Mouse (Mus musculus) testis, adult 2 months (tissue): ENCODE measurements around the gene Arhgap33. TPM values are rescaled to one million over a fixed set of nuclear protein-coding genes. Genes with fewer than 3 reads are reported as not detected.
A peak's percentile ranks its signal among the peaks of the same experiment; 100 is the strongest.

Source experiments
- H3K27ac ChIP-seq: fragments of 200-500 bp; 2 replicates; pipeline ENCODE4 v1.5.1; 2012; ENCODE audit warnings: low read depth, low read length; ENCODE audit not compliant: control insufficient read depth, insufficient read depth
- H3K27me3 ChIP-seq: fragments of 200-500 bp; 2 replicates; pipeline ENCODE4 v1.6.1; 2012; ENCODE audit warnings: mild to moderate bottlenecking, low read length, moderate library complexity; ENCODE audit not compliant: control insufficient read depth, insufficient read depth
- H3K36me3 ChIP-seq: fragments of 200-500 bp; 2 replicates; pipeline ENCODE4 v1.6.1; 2012; ENCODE audit warnings: mild to moderate bottlenecking, low read length; ENCODE audit not compliant: control insufficient read depth, insufficient read depth
- H3K4me1 ChIP-seq: fragments of 200-500 bp; 2 replicates; pipeline ENCODE4 v1.6.1; 2012; ENCODE audit warnings: low read length; ENCODE audit not compliant: control insufficient read depth, insufficient read depth
- H3K4me3 ChIP-seq: fragments of 200-500 bp; 2 replicates; pipeline ENCODE4 v1.5.1; 2012; ENCODE audit warnings: low read depth, mild to moderate bottlenecking, low read length, moderate library complexity, mixed read lengths; ENCODE audit not compliant: control insufficient read depth
- CTCF ChIP-seq: fragments of 200-500 bp; IDR thresholded peaks from 2 replicates; pipeline ENCODE4 v1.5.1; 2012; ENCODE audit warnings: low read depth, mild to moderate bottlenecking, inconsistent platforms, low read length, moderate library complexity; ENCODE audit not compliant: control insufficient read depth, insufficient read depth, insufficient replicate concordance
- POLR2A ChIP-seq: fragments of 200-500 bp; IDR thresholded peaks from 2 replicates; pipeline ENCODE4 v1.6.1; 2012; ENCODE audit warnings: low read depth, mild to moderate bottlenecking, inconsistent platforms, low read length, moderate library complexity; ENCODE audit not compliant: control insufficient read depth
- polyA plus RNA-seq: library from polyadenylated mRNA; depleted of rRNA; stranded (reverse); fragments of >200 nt; gene quantifications from 2 replicates; pipeline ENCODE4 v1.2.3, GENCODE M21; 2012; rRNA removed

Arhgap33 gene
- polyA plus RNA-seq, 1 experiment, result 136 TPM

GRCm38 (mm10) chr7:30472411-30472810 lies 62.4 kb downstream of the Arhgap33 start:
- Histone ChIP-seq H3K27ac (no peak overlapping the region), H3K27me3 (no peaks in the 10 kb centered on the region), H3K4me1 (peaks cover 6% of the 10 kb centered on the region), H3K36me3 (no peaks in the 10 kb centered on the region), H3K4me3 (no peak overlapping the region)
- TF ChIP-seq POLR2A, result no peak
- TF ChIP-seq CTCF, result peak; percentile 83; the same call in 1 of the 2 replicates

Other genes starting within 250 kb of the Arhgap33 start
- 4.8 and 6.6 TPM in 2 replicates for gene Clip3, start 243.3 kb downstream of the Arhgap33 start, polyA plus RNA-seq
- gene Alkbh6, start 226.3 kb downstream of the Arhgap33 start, polyA plus RNA-seq, result 36.5 and 38.0 TPM in 2 replicates
- 7.4 and 9.6 TPM in 2 replicates for gene Syne4, start 220.3 kb downstream of the Arhgap33 start, polyA plus RNA-seq
- gene E130208F15Rik, start 213.3 kb downstream of the Arhgap33 start, polyA plus RNA-seq, result 0.18 and 0.28 TPM in 2 replicates
- gene Sdhaf1, start 211.2 kb downstream of the Arhgap33 start, polyA plus RNA-seq, result 6.1 and 6.5 TPM in 2 replicates
- 0.27 and 0.35 TPM in 2 replicates for gene Lrfn3, start 172.3 kb downstream of the Arhgap33 start, polyA plus RNA-seq
- gene Tyrobp, start 121.3 kb downstream of the Arhgap33 start, polyA plus RNA-seq, result 7.0 and 9.1 TPM in 2 replicates
- 0.93 TPM in 1 of 2 replicates, not detected in the other for gene Hcst, start 115.2 kb downstream of the Arhgap33 start, polyA plus RNA-seq
- 0.36 and 0.52 TPM in 2 replicates for gene Nfkbid, start 113.3 kb downstream of the Arhgap33 start, polyA plus RNA-seq
- gene Aplp1, start 89.5 kb downstream of the Arhgap33 start, polyA plus RNA-seq, result 15.1 and 15.6 TPM in 2 replicates
- gene Kirrel2, start 77.4 kb downstream of the Arhgap33 start, polyA plus RNA-seq, result 0.31 TPM in 1 of 2 replicates, not detected in the other
- 0.07 and 0.12 TPM in 2 replicates for gene Nphs1, start 76.7 kb downstream of the Arhgap33 start, polyA plus RNA-seq
- 0.10 TPM in 1 of 2 replicates, not detected in the other for gene Prodh2, start 41.4 kb downstream of the Arhgap33 start, polyA plus RNA-seq
- 74.3 and 82.9 TPM in 2 replicates for gene Hspb6, start 17.1 kb upstream of the Arhgap33 start, polyA plus RNA-seq
- 33.9 and 37.5 TPM in 2 replicates for gene Proser3, start 17.2 kb upstream of the Arhgap33 start, polyA plus RNA-seq
- gene Lin37, start 24.8 kb upstream of the Arhgap33 start, polyA plus RNA-seq, result 39.9 and 47.0 TPM in 2 replicates
- 51.9 and 52.2 TPM in 2 replicates for gene U2af1l4, start 28.2 kb upstream of the Arhgap33 start, polyA plus RNA-seq
- 0.58 and 0.80 TPM in 2 replicates for gene Gm49396, start 28.3 kb upstream of the Arhgap33 start, polyA plus RNA-seq
- gene Psenen, start 28.6 kb upstream of the Arhgap33 start, polyA plus RNA-seq, result 147 and 167 TPM in 2 replicates
- gene Igflr1, start 30.4 kb upstream of the Arhgap33 start, polyA plus RNA-seq, result 0.80 and 1.0 TPM in 2 replicates
- 56.1 and 61.0 TPM in 2 replicates for gene Kmt2b, start 53.7 kb upstream of the Arhgap33 start, polyA plus RNA-seq
- 180 and 203 TPM in 2 replicates for gene Zbtb32, start 63.8 kb upstream of the Arhgap33 start, polyA plus RNA-seq
- 6.5 TPM in 2 replicates for gene Upk1a, start 77.8 kb upstream of the Arhgap33 start, polyA plus RNA-seq
- 51.8 and 74.9 TPM in 2 replicates for gene Cox6b1, start 91.1 kb upstream of the Arhgap33 start, polyA plus RNA-seq
- gene Etv2, start 100.8 kb upstream of the Arhgap33 start, polyA plus RNA-seq, result 7.9 and 8.4 TPM in 2 replicates
- 27.1 and 33.0 TPM in 2 replicates for gene Rbm42, start 115.3 kb upstream of the Arhgap33 start, polyA plus RNA-seq
- 21.1 and 22.4 TPM in 2 replicates for gene Haus5, start 129.9 kb upstream of the Arhgap33 start, polyA plus RNA-seq
- gene Pmis2, start 136.5 kb upstream of the Arhgap33 start, polyA plus RNA-seq, result 142 and 177 TPM in 2 replicates
- gene 2200002J24Rik, start 163.9 kb upstream of the Arhgap33 start, polyA plus RNA-seq, result 88.8 and 103 TPM in 2 replicates
- gene Atp4a, start 177.1 kb upstream of the Arhgap33 start, polyA plus RNA-seq, result 2.7 TPM in 2 replicates
- gene Tmem147, start 194.5 kb upstream of the Arhgap33 start, polyA plus RNA-seq, result 161 and 171 TPM in 2 replicates
- 4,298 and 4,420 TPM in 2 replicates for gene Gapdhs, start 208.6 kb upstream of the Arhgap33 start, polyA plus RNA-seq
- 4.6 and 4.7 TPM in 2 replicates for gene Sbsn, start 216.4 kb upstream of the Arhgap33 start, polyA plus RNA-seq
- 7.1 and 9.2 TPM in 2 replicates for gene Dmkn, start 228.7 kb upstream of the Arhgap33 start, polyA plus RNA-seq